11 mouse cellular contexts compared by ENCODE assay signal in the genomic region with DNA sequence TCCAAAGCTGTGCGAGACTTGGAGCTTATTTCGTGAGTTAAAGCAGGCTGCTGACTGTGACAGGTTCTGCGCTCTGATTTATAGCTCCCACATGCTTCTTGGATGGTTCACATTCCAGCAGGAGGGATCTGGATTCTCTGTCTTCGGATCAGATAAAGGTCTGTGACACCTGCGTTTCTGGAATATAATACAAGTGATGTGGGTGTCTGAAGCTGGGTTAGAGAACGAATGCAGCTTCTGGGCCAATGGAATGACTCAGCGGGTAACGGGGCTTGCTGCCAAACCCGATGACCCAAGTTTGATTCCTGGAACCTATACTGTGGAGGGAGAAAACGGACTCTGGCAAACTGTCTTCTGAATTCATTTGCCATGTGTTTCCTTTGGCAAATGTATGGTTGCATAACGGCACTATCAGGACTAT. TPM values are rescaled to one million over a fixed set of nuclear protein-coding genes. Genes with fewer than 3 reads are reported as not detected.
DNase-seq lines count a peak whose midpoint lies in the region; ATAC-seq and TF ChIP-seq lines count a peak whose summit lies in the region.
"Had no signal": no experiment of that assay in that cellular context is flagged by ENCODE, and none has a peak within 500 bp of the region (broad histone marks: within the 10 kb centered on the region; RNA-seq: fewer than 3 reads in every experiment).

No protein-coding gene starts in this region.

- no peak for TF ChIP-seq CTCF in C2C12 (IDR thresholded peaks at IDR 0.05; ENCODE audit: control insufficient read depth, insufficient read depth, insufficient read length)

- H3K9ac ChIP-seq in intestine, embryonic 14.5 days (ENCODE audit: low read length) = no peak overlapping the region
- H3K9ac ChIP-seq in intestine, embryonic 16.5 days (ENCODE audit: low read depth, low read length) = no peak overlapping the region
- H3K9ac ChIP-seq: hindbrain, embryonic 14.5 days had no signal

- no peak overlapping the region for H3K4me3 ChIP-seq in intestine, embryonic 14.5 days (ENCODE audit: low read depth, low read length)
- no peak overlapping the region for H3K4me3 ChIP-seq in intestine, embryonic 16.5 days (ENCODE audit: low read length)
- H3K4me3 ChIP-seq in C2C12 (ENCODE audit: insufficient read depth, poor library complexity, severe bottlenecking) = no peak overlapping the region
- H3K4me3 ChIP-seq: midbrain, embryonic 10.5 days had no signal

- no peak overlapping the region for H3K27ac ChIP-seq in intestine, embryonic 14.5 days (ENCODE audit: low read depth)
- H3K27ac ChIP-seq in intestine, embryonic 16.5 days (ENCODE audit: low read length) = no peak overlapping the region
- H3K27ac ChIP-seq: hindbrain, embryonic 14.5 days; midbrain, embryonic 10.5 days had no signal

- no peaks in the 10 kb centered on the region for H3K36me3 ChIP-seq in intestine, embryonic 14.5 days (ENCODE audit: control insufficient read depth, insufficient read depth, low read length)
- H3K36me3 ChIP-seq in intestine, embryonic 16.5 days (ENCODE audit: control insufficient read depth, insufficient read depth, low read length) = no peaks in the 10 kb centered on the region
- H3K36me3 ChIP-seq in C2C12 (ENCODE audit: control insufficient read depth, insufficient read depth) = no peaks in the 10 kb centered on the region
- H3K36me3 ChIP-seq: midbrain, embryonic 10.5 days had no signal

- DNase-seq in intestine, embryonic 14.5 days (ENCODE audit: low spot score) = peak; percentile 67
- peak; percentile 68 to 69 for DNase-seq in cerebellum, adult 18-20 months
- peak; percentile 24 for DNase-seq in gastrocnemius, postnatal 10 days
- DNase-seq in T-cell, adult 2 months (ENCODE audit: low spot score) = no peak
- no peak for DNase-seq in spleen, postnatal 14 days (ENCODE audit: low spot score in 2 of 2)

- H3K27me3 ChIP-seq in intestine, embryonic 14.5 days (replicated peaks; ENCODE audit: control insufficient read depth, insufficient read depth, low read length) = no peaks in the 10 kb centered on the region
- H3K27me3 ChIP-seq in intestine, embryonic 16.5 days (replicated peaks; ENCODE audit: control insufficient read depth, insufficient read depth, low read length) = no peaks in the 10 kb centered on the region
- no peaks in the 10 kb centered on the region for H3K27me3 ChIP-seq in C2C12 (ENCODE audit: control insufficient read depth, insufficient read depth, insufficient read length)

- H3ac ChIP-seq in C2C12 (ENCODE audit: control insufficient read depth, insufficient read length, low read depth) = no peak overlapping the region

- no peaks in the 10 kb centered on the region for H3K79me2 ChIP-seq in C2C12 (ENCODE audit: control insufficient read depth, insufficient read depth)

- H3K9me3 ChIP-seq in intestine, embryonic 14.5 days (ENCODE audit: control insufficient read depth, low read length) = no peaks in the 10 kb centered on the region
- no peaks in the 10 kb centered on the region for H3K9me3 ChIP-seq in intestine, embryonic 16.5 days (ENCODE audit: control insufficient read depth, low read length)
- H3K9me3 ChIP-seq: midbrain, embryonic 10.5 days had no signal

- WGBS in intestine, embryonic 14.5 days = 33% methylated on average over 11 of the region's 11 CpGs
- WGBS in intestine, embryonic 16.5 days = 33% methylated on average over 11 of the region's 11 CpGs

- ATAC-seq in intestine, embryonic 14.5 days (replicated peaks; ENCODE audit: low FRiP score, low TSS enrichment, low read depth) = peak; percentile 72
- ATAC-seq in intestine, embryonic 16.5 days = no peak
- ATAC-seq in CD4-positive, CD25-positive, alpha-beta regulatory T cell, adult 4 months = no peak

- H3K4me2 ChIP-seq in intestine, embryonic 14.5 days (ENCODE audit: low read length) = no peak overlapping the region
- H3K4me2 ChIP-seq in intestine, embryonic 16.5 days (ENCODE audit: low read depth, low read length) = no peak overlapping the region
- H3K4me2 ChIP-seq: hindbrain, embryonic 14.5 days; liver, embryonic 11.5 days had no signal

- H3K4me1 ChIP-seq in intestine, embryonic 14.5 days (replicated peaks; ENCODE audit: control insufficient read depth, insufficient read depth, low read length) = no peaks in the 10 kb centered on the region
- H3K4me1 ChIP-seq in intestine, embryonic 16.5 days (ENCODE audit: control insufficient read depth, insufficient read depth, low read length) = no peaks in the 10 kb centered on the region

- H3K79me3 ChIP-seq in C2C12 (ENCODE audit: low read depth) = no peaks in the 10 kb centered on the region

TF ChIP-seq in C2C12, 6 proteins besides CTCF, POLR2A, EP300 and RAD21:
- TF ChIP-seq MYOD1 (IDR thresholded peaks at IDR 0.05; ENCODE audit: control insufficient read depth, insufficient read length, low read depth) (peak; percentile 59), CEBPB (IDR thresholded peaks at IDR 0.05; ENCODE audit: low read depth) (no peak), USF1 (IDR thresholded peaks at IDR 0.05; ENCODE audit: low read depth) (no peak), MAX (IDR thresholded peaks at IDR 0.05) (no peak)

RNA-seq across cellular contexts. Expression of gene Pdk1, which starts 46.2 kb away (rescaled TPM):
- 88.2 and 89.1 TPM in 2 replicates for polyA plus RNA-seq in intestine, embryonic 14.5 days (2014; fragmentation: Nextera tagmentation; extraction: Ambion mirVana)
- polyA plus RNA-seq in intestine, embryonic 16.5 days (2015; fragmentation: Nextera tagmentation; extraction: Ambion mirVana) = 62.7 and 65.5 TPM in 2 replicates
- polyA plus RNA-seq in C2C12 (2012; fragmentation: generic; extraction: Trizol) = 1.1 TPM
- total RNA-seq in gastrocnemius, postnatal 10 days (2021) = 10 to 100 TPM; 52.8 to 54.8 TPM
- polyA plus RNA-seq in CD4-positive, CD25-positive, alpha-beta regulatory T cell, adult 4 months (2017; shearing (Covaris generic)) = 10 to 100 TPM; 37.4 to 41.7 TPM

Comparison
In these comparisons a context has a peak if more than half of its experiments do, and no peak if none do; other contexts are left out.
1. DNase-seq: peak in intestine, embryonic 14.5 days (single experiment), cerebellum, adult 18-20 months (2 of 2) and gastrocnemius, postnatal 10 days (single experiment); none in T-cell, adult 2 months (single experiment) and spleen, postnatal 14 days (0 of 2).
2. RNA of gene Pdk1, which starts 46.2 kb away (polyA plus RNA-seq): 88.2 to 89.1 TPM in intestine, embryonic 14.5 days, 62.7 to 65.5 TPM in intestine, embryonic 16.5 days and 37.4 to 41.7 TPM in CD4-positive, CD25-positive, alpha-beta regulatory T cell, adult 4 months; 1.1 TPM in C2C12 (single experiment); every median in the first group is over 10 times any median in the second.